Mouse (Mus musculus) lung, postnatal 0 days (tissue): Measurements from ENCODE around the gene Angptl1. TPM values are rescaled to one million over a fixed set of nuclear protein-coding genes. Genes with fewer than 3 reads are reported as not detected.

Experiments used
- ATAC-seq: fragments of 200-750 bp; cut with Nextera tagmentation; 2 replicates; pipeline ENCODE4 v1.8.0; 2017; ENCODE audit warnings: moderate library complexity
- DNase-seq: peaks from one replicate; pipeline ENCODE4 v3.0.0-alpha.2; 2016; ENCODE audit warnings: low spot score
- H3K27ac ChIP-seq: fragments of 300-500 bp; sonication (generic); 2 replicates; pipeline ENCODE4 v1.5.1; 2014; ENCODE audit warnings: antibody characterized with exemption, mild to moderate bottlenecking, low read length, mixed read lengths
- H3K27me3 ChIP-seq: fragments of 300-500 bp; sonication (generic); replicated peaks from 2 replicates; pipeline ENCODE4 v1.6.1; 2014; ENCODE audit warnings: low read length, mixed read lengths; ENCODE audit not compliant: insufficient read depth
- H3K36me3 ChIP-seq: fragments of 300-500 bp; sonication (generic); 2 replicates; pipeline ENCODE4 v1.6.1; 2014; ENCODE audit warnings: low read length, mixed read lengths; ENCODE audit not compliant: insufficient read depth
- H3K4me1 ChIP-seq: fragments of 300-500 bp; sonication (generic); 2 replicates; pipeline ENCODE4 v1.6.1; 2014; ENCODE audit warnings: antibody characterized with exemption, low read depth, low read length, mixed read lengths; ENCODE audit not compliant: insufficient read depth
- H3K4me2 ChIP-seq: fragments of 300-500 bp; sonication (generic); replicated peaks from 2 replicates; pipeline ENCODE4 v1.6.1; 2014; ENCODE audit warnings: low read depth, mild to moderate bottlenecking, low read length, moderate library complexity, mixed read lengths
- H3K4me3 ChIP-seq: fragments of 300-500 bp; sonication (generic); 2 replicates; pipeline ENCODE4 v1.5.1; 2014; ENCODE audit warnings: low read depth, low read length
- H3K9ac ChIP-seq: fragments of 300-500 bp; sonication (generic); replicated peaks from 2 replicates; pipeline ENCODE4 v1.6.1; 2014; ENCODE audit warnings: low read depth, mild to moderate bottlenecking
- H3K9me3 ChIP-seq: fragments of 300-500 bp; sonication (generic); 2 replicates; pipeline ENCODE4 v1.6.1; 2016; ENCODE audit warnings: low read length, mixed read lengths
- CTCF ChIP-seq: IDR thresholded peaks from 2 replicates; pipeline ENCODE4 v1.5.1; 2016; ENCODE audit warnings: antibody characterized with exemption, mild to moderate bottlenecking
- EP300 ChIP-seq: IDR thresholded peaks from 2 replicates; pipeline ENCODE4 v1.6.1; 2016; ENCODE audit warnings: antibody characterized with exemption, mild to moderate bottlenecking, control low read depth
- WGBS: fragments of 180-500 bp; shearing (Covaris S2); extraction: QIAGEN DNeasy Blood & Tissue Kit; methylation state at CpG from one replicate; pipeline ENCODE4 v1.1.7; 2014; 5-methylcytosine and 5-hydroxymethylcytosine counted together
- polyA plus RNA-seq: library from polyadenylated mRNA; unstranded; fragments of >200 nt; fragmentation: Nextera tagmentation; extraction: Ambion mirVana; gene quantifications from 2 replicates; pipeline ENCODE4 v1.2.1, GENCODE M21; 2015

Gene Angptl1
- polyA plus RNA-seq, 1 experiment from 2014 or later = 0.85 TPM

DNA sequence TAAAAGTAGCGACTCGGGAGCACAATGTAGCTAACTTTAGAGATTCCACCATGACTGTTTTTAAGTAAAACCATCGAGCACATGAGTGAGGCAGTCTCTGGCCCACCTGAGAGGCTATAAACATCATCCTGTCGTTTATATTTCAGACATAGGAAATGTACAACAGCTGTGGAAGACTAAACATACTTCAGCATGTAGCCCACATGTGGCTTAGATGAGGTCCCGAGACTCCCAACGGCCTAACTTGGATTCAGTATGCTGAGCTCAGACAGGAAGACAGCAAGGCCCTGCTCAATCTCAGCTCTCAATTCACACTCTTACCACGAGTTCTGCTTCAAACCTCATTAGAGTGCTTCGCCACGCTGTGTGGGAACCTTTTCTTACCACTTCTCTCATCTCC is 14.0 kb downstream of the Angptl1 start:
- Histone ChIP-seq H3K4me1 (no peaks in the 10 kb centered on the region), H3K9me3 (no peaks in the 10 kb centered on the region), H3K9ac (no peak overlapping the region), H3K4me3 (no peak overlapping the region), H3K36me3 (no peaks in the 10 kb centered on the region), H3K27ac (no peak overlapping the region), H3K27me3 (no peaks in the 10 kb centered on the region), H3K4me2 (no peak overlapping the region)
- TF ChIP-seq EP300 (no peak), CTCF (no peak)
- 58% methylated on average over 9 of the region's 9 CpGs for WGBS
- DNase-seq (no peak), ATAC-seq (no peak)

DNA sequence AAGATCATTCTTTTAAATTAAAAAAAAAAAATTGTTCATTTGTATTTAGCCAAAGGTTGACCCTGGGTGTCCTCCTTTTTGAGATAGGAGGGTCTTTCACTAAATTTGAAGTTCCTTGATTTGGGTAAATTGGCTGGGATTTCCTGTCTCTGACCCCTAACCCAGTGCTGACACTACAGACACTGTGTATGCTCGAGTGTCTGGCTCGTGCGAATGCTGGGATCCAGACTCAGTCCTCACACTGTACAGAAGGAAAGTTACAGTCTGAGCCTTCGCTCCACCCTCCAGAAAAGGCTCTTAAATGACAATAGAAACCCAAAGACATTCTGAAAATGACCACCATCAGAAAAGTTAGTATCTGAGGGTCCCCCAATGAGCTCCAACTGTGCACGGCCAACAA is 14.5 kb downstream of the Angptl1 start:
- Histone ChIP-seq H3K36me3 (no peaks in the 10 kb centered on the region), H3K27ac (no peak overlapping the region), H3K9me3 (no peaks in the 10 kb centered on the region), H3K4me3 (no peak overlapping the region), H3K9ac (no peak overlapping the region), H3K27me3 (no peaks in the 10 kb centered on the region), H3K4me2 (no peak overlapping the region), H3K4me1 (no peaks in the 10 kb centered on the region)
- WGBS = 74% methylated on average over 5 of the region's 5 CpGs
- no peak for TF ChIP-seq CTCF
- TF ChIP-seq EP300 = no peak
- ATAC-seq (no peak), DNase-seq (no peak)

DNA sequence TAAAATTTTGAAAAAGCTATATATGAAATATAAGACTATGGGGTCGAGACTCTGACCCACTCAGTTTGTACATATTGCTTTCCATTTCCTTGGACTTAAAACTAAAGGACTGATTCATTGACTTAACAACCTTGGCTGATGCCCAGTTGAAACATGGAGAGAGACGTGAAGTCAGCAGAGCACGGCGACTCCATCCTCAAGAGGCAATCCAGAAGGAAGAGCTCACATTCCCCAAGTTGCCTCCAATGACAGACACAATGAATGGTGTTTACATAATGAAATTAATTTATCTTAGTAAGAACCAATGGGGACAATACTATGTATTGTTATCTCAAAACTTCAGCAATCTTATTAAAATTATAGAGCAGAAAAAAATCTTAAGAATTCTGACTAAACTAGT is 16.2 kb downstream of the Angptl1 start:
- Histone ChIP-seq H3K36me3 (no peaks in the 10 kb centered on the region), H3K4me2 (no peak overlapping the region), H3K9ac (no peak overlapping the region), H3K27ac (no peak overlapping the region), H3K9me3 (no peaks in the 10 kb centered on the region), H3K4me3 (no peak overlapping the region), H3K27me3 (no peaks in the 10 kb centered on the region), H3K4me1 (no peaks in the 10 kb centered on the region)
- 52% methylated on average over 4 of the region's 4 CpGs for WGBS
- DNase-seq (no peak), ATAC-seq (no peak)
- no peak for TF ChIP-seq EP300
- TF ChIP-seq CTCF = no peak

DNA sequence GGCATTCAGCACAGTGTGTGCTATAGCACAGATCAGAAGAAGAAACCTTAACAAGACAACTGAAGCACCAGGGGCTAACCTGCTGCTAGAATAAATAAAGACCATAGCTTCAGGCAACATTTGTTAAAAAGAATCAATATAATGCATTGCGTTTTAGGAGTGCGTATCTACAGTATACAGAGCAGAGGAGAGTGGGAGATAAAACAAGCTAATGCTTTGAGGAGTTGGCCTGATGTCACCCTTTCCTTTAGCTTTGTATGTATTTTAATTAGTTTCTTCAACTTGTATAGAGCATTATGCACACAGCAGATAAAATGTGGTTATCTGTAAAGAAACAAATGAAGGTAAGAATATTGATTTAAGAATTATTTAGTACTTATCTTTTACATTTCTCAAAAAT is 18.3 kb downstream of the Angptl1 start:
- no peaks in the 10 kb centered on the region for H3K4me1 ChIP-seq
- H3K27me3 ChIP-seq = no peaks in the 10 kb centered on the region
- DNase-seq = no peak
- TF ChIP-seq EP300 (no peak), CTCF (no peak)
- no peak for ATAC-seq
- no peaks in the 10 kb centered on the region for H3K36me3 ChIP-seq
- WGBS = 90% methylated on average over 2 of the region's 2 CpGs
- H3K9me3 ChIP-seq = no peaks in the 10 kb centered on the region
- H3K27ac ChIP-seq = no peak overlapping the region
- no peak overlapping the region for H3K4me2 ChIP-seq
- H3K9ac ChIP-seq = no peak overlapping the region
- H3K4me3 ChIP-seq = no peak overlapping the region

- ATAC-seq (no peak), DNase-seq (no peak)
- 92% methylated on average over 2 of the region's 2 CpGs for WGBS
Observed at GRCm38 (mm10) chr1:156859156-156859555, 20.8 kb downstream of the Angptl1 start.

GRCm38 (mm10) chr1:156859711-156860250 is 21.4 kb downstream of the Angptl1 start:
- no peak overlapping the region for H3K9ac ChIP-seq
- no peaks in the 10 kb centered on the region for H3K27me3 ChIP-seq
- peaks cover 8% of the 10 kb centered on the region; the same call in 1 of the 2 replicates for H3K4me1 ChIP-seq
- no peak overlapping the region for H3K4me2 ChIP-seq
- H3K4me3 ChIP-seq = no peak overlapping the region
- TF ChIP-seq EP300 (no peak), CTCF (no peak)
- DNase-seq (no peak), ATAC-seq (no peak)
- H3K9me3 ChIP-seq = no peaks in the 10 kb centered on the region
- no peak overlapping the region for H3K27ac ChIP-seq
- no peaks in the 10 kb centered on the region for H3K36me3 ChIP-seq
- 48% methylated on average over 2 of the region's 2 CpGs for WGBS

More at GRCm38 (mm10) chr1:156859156-156859555, 20.8 kb downstream of the Angptl1 start:
- H3K9ac ChIP-seq = no peak overlapping the region
- no peaks in the 10 kb centered on the region for H3K36me3 ChIP-seq
- no peak overlapping the region for H3K4me2 ChIP-seq
- no peak overlapping the region for H3K4me3 ChIP-seq
- no peak for TF ChIP-seq CTCF
- no peak for TF ChIP-seq EP300
- H3K27me3 ChIP-seq = no peaks in the 10 kb centered on the region
- no peaks in the 10 kb centered on the region for H3K9me3 ChIP-seq
- H3K27ac ChIP-seq = no peak overlapping the region
- H3K4me1 ChIP-seq = peaks cover 6% of the 10 kb centered on the region; the same call in 1 of the 2 replicates

GRCm38 (mm10) chr1:156860266-156860665 is 21.9 kb downstream of the Angptl1 start:
- H3K9ac ChIP-seq = no peak overlapping the region
- H3K36me3 ChIP-seq = no peaks in the 10 kb centered on the region
- no peak overlapping the region for H3K4me2 ChIP-seq
- DNase-seq = no peak
- H3K4me1 ChIP-seq = peaks cover 8% of the 10 kb centered on the region; the same call in 1 of the 2 replicates
- WGBS = 77% methylated on average over 8 of the region's 8 CpGs
- H3K27me3 ChIP-seq = no peaks in the 10 kb centered on the region
- ATAC-seq = no peak
- TF ChIP-seq CTCF = no peak
- no peak for TF ChIP-seq EP300
- H3K4me3 ChIP-seq = no peak overlapping the region
- H3K9me3 ChIP-seq = no peaks in the 10 kb centered on the region
- no peak overlapping the region for H3K27ac ChIP-seq
